Mouse (Mus musculus): ENCODE results near the gene Fam210b.

DNA sequence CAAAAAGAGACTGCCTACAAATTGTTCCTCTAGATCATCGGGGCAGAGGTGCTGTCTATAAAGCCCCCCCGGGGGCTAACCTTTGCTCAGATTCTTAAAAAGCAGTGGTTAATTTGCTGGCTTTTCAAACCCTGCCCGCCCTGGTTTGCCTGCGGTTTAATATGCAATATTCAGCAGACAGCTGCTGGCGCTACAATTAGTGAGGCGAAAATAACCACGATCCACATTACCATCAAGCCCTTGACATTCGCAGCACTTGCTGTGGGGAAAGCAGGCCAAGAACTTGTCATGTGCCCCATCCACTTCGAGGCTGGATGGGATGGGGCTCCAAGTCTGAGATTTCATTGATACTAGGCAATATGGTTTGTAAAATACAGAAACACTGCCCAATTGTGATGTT lies 7.9 kb downstream of the Fam210b start:
- TF ChIP-seq POLR2A (IDR thresholded peaks at IDR 0.05; ENCODE audit: insufficient read depth, low read length) (no peak), EP300 (IDR thresholded peaks at IDR 0.05; ENCODE audit: insufficient read depth, low read depth, low read length) (no peak), CTCF (IDR thresholded peaks at IDR 0.05; ENCODE audit: low read depth, low read length) (no peak)
